Mouse (Mus musculus) limb, embryonic 12.5 days (tissue): ENCODE measurements around the gene 4930449I24Rik. TPM values are rescaled to one million over a fixed set of nuclear protein-coding genes. Genes with fewer than 3 reads are reported as not detected.
"Not testable (repeated sequence)": the region's sequence is repeated elsewhere in the genome, so short reads cannot be mapped to it uniquely, and the experiment has no call there.

Experiments used
- ATAC-seq: fragments of 200-750 bp; cut with Nextera tagmentation; 2 replicates; pipeline ENCODE4 v1.8.0; 2017; ENCODE audit warnings: low read depth, moderate TSS enrichment; ENCODE audit not compliant: insufficient number of reproducible peaks, insufficient read depth, low FRiP score, low TSS enrichment
- H3K27ac ChIP-seq: fragments of 300-500 bp; sonication (generic); 2 replicates; pipeline ENCODE4 v1.5.1; 2016; ENCODE audit warnings: mild to moderate bottlenecking, moderate library complexity
- H3K27me3 ChIP-seq: fragments of 300-500 bp; sonication (generic); 2 replicates; pipeline ENCODE4 v1.6.1; 2016; ENCODE audit warnings: mild to moderate bottlenecking, moderate library complexity
- H3K36me3 ChIP-seq: fragments of 300-500 bp; sonication (generic); 2 replicates; pipeline ENCODE4 v1.6.1; 2016; ENCODE audit warnings: mild to moderate bottlenecking, moderate library complexity
- H3K4me1 ChIP-seq: fragments of 300-500 bp; sonication (generic); replicated peaks from 2 replicates; pipeline ENCODE4 v1.6.1; 2016
- H3K4me2 ChIP-seq: fragments of 300-500 bp; sonication (generic); 2 replicates; pipeline ENCODE4 v1.6.1; 2016; ENCODE audit warnings: mild to moderate bottlenecking, moderate library complexity
- H3K4me3 ChIP-seq: fragments of 300-500 bp; sonication (generic); replicated peaks from 2 replicates; pipeline ENCODE4 v1.5.1; 2016; ENCODE audit warnings: mild to moderate bottlenecking
- H3K9ac ChIP-seq: fragments of 300-500 bp; sonication (generic); replicated peaks from 2 replicates; pipeline ENCODE4 v1.6.1; 2016; ENCODE audit warnings: mild to moderate bottlenecking, moderate library complexity
- H3K9me3 ChIP-seq: fragments of 300-500 bp; sonication (generic); 2 replicates; pipeline ENCODE4 v1.6.1; 2016; ENCODE audit warnings: mild to moderate bottlenecking, moderate library complexity
- WGBS: fragments of 180-500 bp; shearing (Covaris S2); methylation state at CpG from one replicate; pipeline ENCODE4 v1.1.7; 2016; 5-methylcytosine and 5-hydroxymethylcytosine counted together
- polyA plus RNA-seq: library from polyadenylated mRNA; unstranded; fragments of >200 nt; fragmentation: Nextera tagmentation; extraction: Ambion mirVana; gene quantifications from 2 replicates; pipeline ENCODE4 v1.2.1, GENCODE M21; 2016

The 4930449I24Rik gene
- polyA plus RNA-seq, 1 experiment from 2014 or later, result not detected

- not testable (repeated sequence) for H3K9me3 ChIP-seq, H3K4me1 ChIP-seq, H3K4me2 ChIP-seq, H3K27ac ChIP-seq, H3K4me3 ChIP-seq, H3K27me3 ChIP-seq, H3K9ac ChIP-seq, ATAC-seq, H3K36me3 ChIP-seq
- 100% methylated on average over 1 of the region's 5 CpGs for WGBS
Measured at GRCm38 (mm10) chr5:146513823-146514222, 11.6 kb downstream of the 4930449I24Rik start, which contains the start of gene Gm3402. Gm3402 (plus strand) TSS chr5:146514123.

GRCm38 (mm10) chr5:146525501-146525900, 23.3 kb downstream of the 4930449I24Rik start, which contains the start of gene Gm3404:
Gm3404 (plus strand) TSS chr5:146525801.
- H3K9ac ChIP-seq, H3K4me2 ChIP-seq, H3K27ac ChIP-seq, ATAC-seq, H3K4me1 ChIP-seq, H3K4me3 ChIP-seq, H3K9me3 ChIP-seq, H3K36me3 ChIP-seq, H3K27me3 ChIP-seq: not testable (repeated sequence)
- WGBS, result 85% methylated on average over 3 of the region's 3 CpGs

DNA sequence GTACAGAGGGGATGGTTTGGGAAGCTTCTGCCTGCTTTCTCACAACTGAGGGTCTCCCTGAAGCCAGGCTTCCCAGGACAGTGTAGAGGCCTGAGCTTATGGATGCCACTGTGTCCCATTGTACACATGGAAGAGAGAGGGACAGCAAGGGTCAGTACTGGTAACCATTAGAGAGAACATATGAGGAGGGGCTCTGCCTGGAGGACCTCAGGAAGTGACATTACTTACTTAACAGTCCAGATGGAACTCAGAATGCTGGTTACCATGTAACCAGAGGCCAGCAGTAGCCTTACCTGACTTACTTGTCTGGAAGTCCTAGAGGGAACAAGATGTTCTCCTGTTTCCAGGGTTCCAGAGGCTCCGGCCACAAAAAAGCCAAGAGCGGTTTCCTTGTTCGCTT, 35.1 kb downstream of the 4930449I24Rik start, which contains the start of gene Gm3409:
Gm3409 (plus strand) TSS at position 301 of the 400 bp plus-strand sequence.
- not testable (repeated sequence) for H3K27me3 ChIP-seq, H3K4me1 ChIP-seq, H3K9me3 ChIP-seq, H3K4me2 ChIP-seq, H3K4me3 ChIP-seq, H3K9ac ChIP-seq, H3K27ac ChIP-seq, ATAC-seq, H3K36me3 ChIP-seq
- WGBS, result 100% methylated on average over 3 of the region's 3 CpGs

Other genes starting within 250 kb of the 4930449I24Rik start
- 4.4 and 4.6 TPM in 2 replicates for gene Wasf3, start 117.4 kb upstream of the 4930449I24Rik start, polyA plus RNA-seq
- gene Gm6408, start 20.4 kb upstream of the 4930449I24Rik start, polyA plus RNA-seq, result not detected in 2 replicates
- not detected in 2 replicates for gene Gm6370, start 11.0 kb upstream of the 4930449I24Rik start, polyA plus RNA-seq
- not detected in 2 replicates for gene Gm3402, start 11.7 kb downstream of the 4930449I24Rik start, polyA plus RNA-seq
- gene Gm3404, start 23.4 kb downstream of the 4930449I24Rik start, polyA plus RNA-seq, result not detected in 2 replicates
- gene Gm3409, start 35.2 kb downstream of the 4930449I24Rik start, polyA plus RNA-seq, result not detected in 2 replicates
- gene Gm3415, start 53.7 kb downstream of the 4930449I24Rik start, polyA plus RNA-seq, result not detected in 2 replicates
- gene Gpr12, start 82.8 kb downstream of the 4930449I24Rik start, polyA plus RNA-seq, result 0.18 and 0.28 TPM in 2 replicates